Mouse (Mus musculus): ENCODE data around the gene Ranbp6.

The Ranbp6 gene

GRCm38 (mm10) chr19:29805917-29806785 lies 6.6 kb downstream of the Ranbp6 start, which contains the start of gene 9930021J03Rik:
9930021J03Rik (minus strand) TSS chr19:29805989.
- peak; percentile 98 for DNase-seq

GRCm38 (mm10) chr19:29805101-29805916 lies 7.5 kb downstream of the Ranbp6 start:
- DNase-seq, result peak; percentile 35 to 49

- DNase-seq, result no peak
Observed at GRCm38 (mm10) chr19:29803946-29804345, 8.8 kb downstream of the Ranbp6 start.

GRCm38 (mm10) chr19:29797371-29797770 lies 15.4 kb downstream of the Ranbp6 start:
- DNase-seq, result no peak

GRCm38 (mm10) chr19:29787997-29788396 lies 24.8 kb downstream of the Ranbp6 start:
- no peak for DNase-seq

- no peak for DNase-seq
Observed at GRCm38 (mm10) chr19:29782914-29783313, 29.9 kb downstream of the Ranbp6 start.

Data from cerebellum, postnatal 36 days (tissue).